Comparison of ENCODE assay signal across 23 mouse cellular contexts in genomic region chr6:108428383-108428782, GRCm38 (mm10).
A peak's percentile ranks its signal among the peaks of the same experiment; 100 is the strongest.
DNase-seq lines count a peak whose midpoint lies in the region; ATAC-seq and TF ChIP-seq lines count a peak whose summit lies in the region.
"Had no signal": no experiment of that assay in that cellular context is flagged by ENCODE, and none has a peak within 500 bp of the region (broad histone marks: within the 10 kb centered on the region; RNA-seq: fewer than 3 reads in every experiment).

No protein-coding gene starts in this region.

- no peaks in the 10 kb centered on the region for H3K79me2 ChIP-seq in liver, adult 2 months (ENCODE audit: control insufficient read depth, insufficient read depth, low read length)
- no peaks in the 10 kb centered on the region for H3K79me2 ChIP-seq in MEL (ENCODE audit: control insufficient read depth, insufficient read depth, low read length, poor library complexity)

- no peaks in the 10 kb centered on the region for H3K27me3 ChIP-seq in liver, adult 2 months (ENCODE audit: control insufficient read depth, insufficient read depth, low read length)
- H3K27me3 ChIP-seq in liver, embryonic 12.5 days (replicated peaks), result no peaks in the 10 kb centered on the region
- no peaks in the 10 kb centered on the region for H3K27me3 ChIP-seq in MEL (ENCODE audit: control insufficient read depth in 1 of 2, insufficient read depth in 2 of 2, low read length in 2 of 2)
- H3K27me3 ChIP-seq in forebrain, postnatal 0 days (ENCODE audit: insufficient read depth, low read length), result no peaks in the 10 kb centered on the region
- H3K27me3 ChIP-seq: CH12.LX; embryonic facial prominence, embryonic 12.5 days; forebrain, embryonic 13.5 days; forebrain, embryonic 15.5 days; Patski had no signal

- TF ChIP-seq EP300 in MEL (IDR thresholded peaks at IDR 0.05; ENCODE audit: low read depth in 1 of 2, low read length in 2 of 2), result peak; percentile 34 to 43; a peak in 3 of 4 replicates

- H3K9me3 ChIP-seq in liver, embryonic 12.5 days (replicated peaks), result no peaks in the 10 kb centered on the region
- H3K9me3 ChIP-seq in MEL (replicated peaks; ENCODE audit: insufficient read depth, low read length), result no peaks in the 10 kb centered on the region
- no peaks in the 10 kb centered on the region for H3K9me3 ChIP-seq in forebrain, postnatal 0 days (ENCODE audit: low read length)
- H3K9me3 ChIP-seq: embryonic facial prominence, embryonic 10.5 days; embryonic facial prominence, embryonic 12.5 days; forebrain, embryonic 13.5 days; forebrain, embryonic 15.5 days; G1E had no signal

- peak overlapping the region; percentile 54; the same call in 1 of the 2 replicates for H3K27ac ChIP-seq in liver, adult 2 months (replicated peaks; ENCODE audit: insufficient read depth, low read depth, low read length)
- H3K27ac ChIP-seq in liver, embryonic 12.5 days, result no peak overlapping the region
- no peak overlapping the region for H3K27ac ChIP-seq in MEL (ENCODE audit: control insufficient read depth, low read depth, low read length)
- 0 out of 2 replicates have a peak overlapping the region, but pooled peaks have one; percentile 8 for H3K27ac ChIP-seq in brown adipose tissue, adult 24 weeks (replicated peaks; ENCODE audit: low read depth, low read length)
- no peak overlapping the region for H3K27ac ChIP-seq in forebrain, postnatal 0 days (ENCODE audit: low read depth, low read length)
- no peak overlapping the region for H3K27ac ChIP-seq in layer of hippocampus, adult 2 months
- H3K27ac ChIP-seq: embryonic facial prominence, embryonic 10.5 days; embryonic facial prominence, embryonic 12.5 days; forebrain, embryonic 13.5 days; forebrain, embryonic 15.5 days had no signal

- DNase-seq in liver, adult 2 months (ENCODE audit: extremely low read depth, low read depth, low spot score), result no peak
- peak; percentile 37 for DNase-seq in MEL (ENCODE audit: low read depth, low spot score)
- DNase-seq in forebrain, postnatal 0 days, result no peak
- DNase-seq in layer of hippocampus, adult 2 months (ENCODE audit: low spot score in 2 of 2), result no peak
- DNase-seq: adrenal gland, adult 8-10 months; adrenal gland, postnatal 14 days; adrenal gland, postnatal 36 days; B cell, adult 2 months; cerebellum, adult 11 months; cerebellum, adult 2 months; cerebellum, postnatal 10 days; cerebellum, postnatal 25 days had no signal

- H3K4me2 ChIP-seq in liver, embryonic 12.5 days, result no peak overlapping the region
- no peak overlapping the region for H3K4me2 ChIP-seq in forebrain, postnatal 0 days (ENCODE audit: low read depth)
- H3K4me2 ChIP-seq: embryonic facial prominence, embryonic 12.5 days; forebrain, embryonic 13.5 days; forebrain, embryonic 15.5 days had no signal

- no peak overlapping the region for H3K4me3 ChIP-seq in liver, adult 2 months (ENCODE audit: insufficient read depth, low read depth, low read length)
- H3K4me3 ChIP-seq in liver, embryonic 12.5 days, result no peak overlapping the region
- H3K4me3 ChIP-seq in MEL (ENCODE audit: control insufficient read depth in 1 of 2, insufficient read depth in 1 of 2, low read depth in 2 of 2, low read length in 2 of 2), result no peak overlapping the region
- no peak overlapping the region for H3K4me3 ChIP-seq in brown adipose tissue, adult 24 weeks (ENCODE audit: insufficient read depth, low read depth, low read length)
- H3K4me3 ChIP-seq in forebrain, postnatal 0 days (ENCODE audit: low read depth, low read length), result no peak overlapping the region
- H3K4me3 ChIP-seq in layer of hippocampus, adult 2 months, result no peak overlapping the region
- H3K4me3 ChIP-seq: embryonic facial prominence, embryonic 10.5 days; embryonic facial prominence, embryonic 12.5 days; forebrain, embryonic 13.5 days; forebrain, embryonic 15.5 days had no signal

- TF ChIP-seq RAD21 in MEL (IDR thresholded peaks at IDR 0.05; ENCODE audit: low read depth, low read length), result no peak

- ATAC-seq in liver, embryonic 12.5 days, result no peak
- no peak for ATAC-seq in forebrain, postnatal 0 days
- ATAC-seq: activated CD4-positive, CD25-positive, alpha-beta regulatory T cell, adult 4 months; CD4-positive, CD25-positive, alpha-beta regulatory T cell, adult 4 months; forebrain, embryonic 13.5 days; forebrain, embryonic 15.5 days; Patski had no signal

- 72% methylated on average over 3 of the region's 3 CpGs for WGBS in liver, adult 2 months
- 50% methylated on average over 3 of the region's 3 CpGs for WGBS in liver, embryonic 12.5 days (ENCODE audit: insufficient replicate concordance)
- 91% methylated on average over 3 of the region's 3 CpGs for WGBS in forebrain, postnatal 0 days

- peaks cover 26% of the 10 kb centered on the region for H3K4me1 ChIP-seq in liver, adult 2 months (ENCODE audit: control insufficient read depth, insufficient read depth, low read length)
- no peaks in the 10 kb centered on the region for H3K4me1 ChIP-seq in liver, embryonic 12.5 days
- H3K4me1 ChIP-seq in MEL (ENCODE audit: control insufficient read depth in 1 of 2, insufficient read depth in 2 of 2, low read length in 2 of 2), result no peaks in the 10 kb centered on the region
- H3K4me1 ChIP-seq in brown adipose tissue, adult 24 weeks (ENCODE audit: control insufficient read depth, insufficient read depth, insufficient read length, low read length), result 0 out of 2 replicates have a peak, but pooled peaks cover 4% of the 10 kb centered on the region
- H3K4me1 ChIP-seq in forebrain, postnatal 0 days (ENCODE audit: insufficient read depth), result no peaks in the 10 kb centered on the region

- peaks cover 7% of the 10 kb centered on the region for H3K36me3 ChIP-seq in liver, adult 2 months (ENCODE audit: control insufficient read depth, insufficient read depth, low read length)
- 0 out of 2 replicates have a peak, but pooled peaks cover 2% of the 10 kb centered on the region for H3K36me3 ChIP-seq in liver, embryonic 12.5 days
- peaks cover 0 to 5% of the 10 kb centered on the region in 2 experiments; a peak in 2 of 4 replicates for H3K36me3 ChIP-seq in MEL (ENCODE audit: control insufficient read depth in 1 of 2, insufficient read depth in 2 of 2, low read length in 2 of 2)
- H3K36me3 ChIP-seq in forebrain, postnatal 0 days (ENCODE audit: insufficient read depth), result no peaks in the 10 kb centered on the region
- H3K36me3 ChIP-seq: embryonic facial prominence, embryonic 12.5 days; forebrain, embryonic 15.5 days had no signal

- H3K9ac ChIP-seq in liver, adult 2 months (ENCODE audit: low read depth, low read length), result no peak overlapping the region
- no peak overlapping the region for H3K9ac ChIP-seq in liver, embryonic 12.5 days
- no peak overlapping the region for H3K9ac ChIP-seq in MEL (ENCODE audit: control insufficient read depth, low read depth, low read length, poor library complexity, severe bottlenecking)
- H3K9ac ChIP-seq in forebrain, postnatal 0 days, result no peak overlapping the region
- H3K9ac ChIP-seq: embryonic facial prominence, embryonic 12.5 days; forebrain, embryonic 13.5 days; forebrain, embryonic 15.5 days had no signal

- TF ChIP-seq POLR2A in liver, adult 2 months (IDR thresholded peaks at IDR 0.05; ENCODE audit: extremely low read depth, insufficient read depth, low read length), result no peak
- no peak for TF ChIP-seq POLR2A in MEL (IDR thresholded peaks at IDR 0.05; ENCODE audit: control insufficient read depth in 1 of 2, insufficient read depth in 1 of 2, low read depth in 1 of 2, low read length in 2 of 2, poor library complexity in 1 of 2)

- no peak for TF ChIP-seq CTCF in liver, adult 2 months (IDR thresholded peaks at IDR 0.05; ENCODE audit: low read depth, low read length)
- TF ChIP-seq CTCF in MEL (IDR thresholded peaks at IDR 0.05 in 2 of 3, conservative IDR thresholded peaks at IDR 0.05 in 1 of 3; ENCODE audit: control insufficient read depth in 1 of 3, insufficient read depth in 1 of 3, low read depth in 2 of 3, low read length in 3 of 3, poor library complexity in 1 of 3, severe bottlenecking in 1 of 3), result no peak
- no peak for TF ChIP-seq CTCF in forebrain, postnatal 0 days (IDR thresholded peaks at IDR 0.05; ENCODE audit: low read depth)
- no peak for TF ChIP-seq CTCF in layer of hippocampus, adult 2 months (conservative IDR thresholded peaks at IDR 0.05)

TF ChIP-seq in MEL, 35 proteins besides CTCF, POLR2A, EP300 and RAD21:
- TF ChIP-seq MEF2A (IDR thresholded peaks at IDR 0.05; ENCODE audit: extremely low read depth, insufficient replicate concordance, low read depth, low read length, poor library complexity, severe bottlenecking) (peak; percentile 40; the same call in 1 of the 2 replicates), BHLHE40 (IDR thresholded peaks at IDR 0.05; ENCODE audit: borderline replicate concordance, low read depth, low read length) (peak; percentile 87), RCOR1 (IDR thresholded peaks at IDR 0.05; ENCODE audit: low read depth, low read length) (peak; percentile 45; the same call in 1 of the 2 replicates), GATA1 (IDR thresholded peaks at IDR 0.05; ENCODE audit: low read depth, low read length) (peak; percentile 63), UBTF (IDR thresholded peaks at IDR 0.05; ENCODE audit: borderline replicate concordance, insufficient read depth, low read depth, low read length) (no peak)

Comparison
In these comparisons a context has a peak if more than half of its experiments do, and no peak if none do; other contexts are left out.
1. H3K27ac ChIP-seq: peak in liver, adult 2 months (single experiment) and brown adipose tissue, adult 24 weeks (single experiment); none in liver, embryonic 12.5 days (single experiment), MEL (single experiment), forebrain, postnatal 0 days (single experiment) and layer of hippocampus, adult 2 months (single experiment).